Mouse (Mus musculus) frontal cortex, adult 2 months (tissue): ENCODE data around the gene Lrrc4. TPM values are rescaled to one million over a fixed set of nuclear protein-coding genes. Genes with fewer than 3 reads are reported as not detected.

Source experiments
- DNase-seq, 2 experiments: peaks; one replicate each; pipeline ENCODE4 v3.0.0; 2022; ENCODE audit warnings: low spot score in 1 of 2; ENCODE audit errors: extremely low spot score in 1 of 2
- polyA plus RNA-seq: library from polyadenylated mRNA; depleted of rRNA; stranded (reverse); fragments of >200 nt; gene quantifications from 2 replicates; pipeline ENCODE4 v1.2.3, GENCODE M21; 2012

Gene Lrrc4
- polyA plus RNA-seq, 1 experiment = 46.0 TPM

GRCm38 (mm10) chr6:28685745-28686144 is 145.8 kb downstream of the Lrrc4 start:
- DNase-seq = no peak

- no peak for DNase-seq
These were observed 146.5 kb downstream of the Lrrc4 start for GRCm38 (mm10) chr6:28685052-28685451.

- no peak for DNase-seq
These were observed 149.8 kb downstream of the Lrrc4 start for GRCm38 (mm10) chr6:28681521-28682457.

- no peak for DNase-seq
These were observed 151.0 kb downstream of the Lrrc4 start for GRCm38 (mm10) chr6:28680537-28680936.

GRCm38 (mm10) chr6:28678896-28679295 is 152.7 kb downstream of the Lrrc4 start:
- no peak for DNase-seq

- no peak for DNase-seq
These were observed 156.9 kb downstream of the Lrrc4 start for GRCm38 (mm10) chr6:28674686-28675085.

GRCm38 (mm10) chr6:28672388-28672787 is 159.2 kb downstream of the Lrrc4 start:
- DNase-seq = no peak

- DNase-seq = peak in 1 of 2 experiments; percentile 27
These were observed 162.3 kb downstream of the Lrrc4 start for GRCm38 (mm10) chr6:28669251-28669650.

GRCm38 (mm10) chr6:28667586-28667985 is 164.0 kb downstream of the Lrrc4 start:
- no peak for DNase-seq

GRCm38 (mm10) chr6:28664716-28665115 is 166.8 kb downstream of the Lrrc4 start:
- no peak for DNase-seq

GRCm38 (mm10) chr6:28663670-28664069 is 167.9 kb downstream of the Lrrc4 start:
- DNase-seq = peak in 1 of 2 experiments; percentile 50

GRCm38 (mm10) chr6:28663004-28663403 is 168.5 kb downstream of the Lrrc4 start:
- no peak for DNase-seq

- no peak for DNase-seq
These were observed 175.0 kb downstream of the Lrrc4 start for GRCm38 (mm10) chr6:28656511-28656910.

GRCm38 (mm10) chr6:28645231-28645630 is 186.3 kb downstream of the Lrrc4 start:
- DNase-seq = no peak

GRCm38 (mm10) chr6:28642909-28643308 is 188.6 kb downstream of the Lrrc4 start:
- DNase-seq = no peak

- DNase-seq = peak in 1 of 2 experiments; percentile 45
These were observed 191.5 kb downstream of the Lrrc4 start for GRCm38 (mm10) chr6:28640088-28640487.

GRCm38 (mm10) chr6:28635531-28636348 is 195.8 kb downstream of the Lrrc4 start:
- DNase-seq = no peak

GRCm38 (mm10) chr6:28635092-28635491 is 196.5 kb downstream of the Lrrc4 start:
- no peak for DNase-seq

- DNase-seq = no peak
These were observed 197.9 kb downstream of the Lrrc4 start for GRCm38 (mm10) chr6:28633656-28634055.

GRCm38 (mm10) chr6:28633120-28633519 is 198.4 kb downstream of the Lrrc4 start:
- DNase-seq = no peak

- no peak for DNase-seq
These were observed 200.6 kb downstream of the Lrrc4 start for GRCm38 (mm10) chr6:28630926-28631325.
